Mouse (Mus musculus) forebrain, postnatal 0 days (tissue): ENCODE data around the gene Epha8. TPM values are rescaled to one million over a fixed set of nuclear protein-coding genes. Genes with fewer than 3 reads are reported as not detected.
A peak's percentile ranks its signal among the peaks of the same experiment; 100 is the strongest.

Experiments
- ATAC-seq: fragments of 200-750 bp; cut with Nextera tagmentation; 2 replicates; pipeline ENCODE4 v1.8.0; 2017; ENCODE audit warnings: mild to moderate bottlenecking, moderate library complexity
- DNase-seq: peaks from one replicate; pipeline ENCODE4 v3.0.0-alpha.2; 2015
- H3K27ac ChIP-seq: fragments of 300-500 bp; sonication (generic); 2 replicates; pipeline ENCODE4 v1.5.1; 2014; ENCODE audit warnings: low read depth, mild to moderate bottlenecking, antibody characterized with exemption, low read length, moderate library complexity, mixed read lengths
- H3K27me3 ChIP-seq: fragments of 300-500 bp; sonication (generic); 2 replicates; pipeline ENCODE4 v1.6.1; 2014; ENCODE audit warnings: mild to moderate bottlenecking, low read length, mixed read lengths; ENCODE audit not compliant: insufficient read depth
- H3K36me3 ChIP-seq: fragments of 300-500 bp; sonication (generic); 2 replicates; pipeline ENCODE4 v1.6.1; 2014; ENCODE audit warnings: mild to moderate bottlenecking, moderate library complexity; ENCODE audit not compliant: insufficient read depth
- H3K4me1 ChIP-seq: fragments of 300-500 bp; sonication (generic); 2 replicates; pipeline ENCODE4 v1.6.1; 2014; ENCODE audit warnings: antibody characterized with exemption; ENCODE audit not compliant: insufficient read depth
- H3K4me2 ChIP-seq: fragments of 300-500 bp; sonication (generic); 2 replicates; pipeline ENCODE4 v1.6.1; 2014; ENCODE audit warnings: low read depth, mild to moderate bottlenecking, moderate library complexity
- H3K4me3 ChIP-seq: fragments of 300-500 bp; sonication (generic); 2 replicates; pipeline ENCODE4 v1.5.1; 2014; ENCODE audit warnings: low read depth, low read length, mixed read lengths
- H3K9ac ChIP-seq: fragments of 300-500 bp; sonication (generic); 2 replicates; pipeline ENCODE4 v1.6.1; 2014; ENCODE audit warnings: mild to moderate bottlenecking
- H3K9me3 ChIP-seq: fragments of 300-500 bp; sonication (generic); 2 replicates; pipeline ENCODE4 v1.6.1; 2016; ENCODE audit warnings: low read length
- CTCF ChIP-seq: sonication (generic); IDR thresholded peaks from 2 replicates; pipeline ENCODE4 v1.5.1; 2016; ENCODE audit warnings: antibody characterized with exemption, control low read depth, low read depth
- WGBS: fragments of 180-500 bp; shearing (Covaris S2); extraction: QIAGEN DNeasy Blood & Tissue Kit; methylation state at CpG from one replicate; pipeline ENCODE4 v1.1.7; 2014; 5-methylcytosine and 5-hydroxymethylcytosine counted together
- polyA plus RNA-seq: library from polyadenylated mRNA; unstranded; fragments of >200 nt; fragmentation: Nextera tagmentation; extraction: Ambion mirVana; gene quantifications from 2 replicates; pipeline ENCODE4 v1.2.1, GENCODE M21; 2015
- total RNA-seq: library from RNA; depleted of rRNA; stranded (reverse); fragments of >200 nt; gene quantifications from 2 replicates; pipeline ENCODE4 v1.2.3, GENCODE M21; 2014

Epha8 gene
- total and polyA plus RNA-seq, 2 experiments from 2014 or later: 9.5 to 23.9 TPM

- Histone ChIP-seq H3K9ac (no peak overlapping the region), H3K4me1 (no peaks in the 10 kb centered on the region), H3K4me2 (no peak overlapping the region), H3K4me3 (no peak overlapping the region), H3K9me3 (no peaks in the 10 kb centered on the region), H3K36me3 (no peaks in the 10 kb centered on the region; the same call in 1 of the 2 replicates), H3K27ac (no peak overlapping the region), H3K27me3 (no peaks in the 10 kb centered on the region)
- no peak for ATAC-seq
- TF ChIP-seq CTCF: no peak
- DNase-seq: no peak
- WGBS: 92% methylated on average over 5 of the region's 5 CpGs
Observed at GRCm38 (mm10) chr4:136937935-136938334, 18.7 kb downstream of the Epha8 start.

- DNase-seq (no peak), ATAC-seq (no peak)
- Histone ChIP-seq H3K4me3 (no peak overlapping the region), H3K4me1 (no peaks in the 10 kb centered on the region), H3K36me3 (no peaks in the 10 kb centered on the region; the same call in 1 of the 2 replicates), H3K27me3 (no peaks in the 10 kb centered on the region), H3K27ac (no peak overlapping the region), H3K9ac (no peak overlapping the region), H3K9me3 (no peaks in the 10 kb centered on the region), H3K4me2 (no peak overlapping the region)
- no peak for TF ChIP-seq CTCF
- WGBS: 77% methylated on average over 4 of the region's 4 CpGs
Observed at GRCm38 (mm10) chr4:136937344-136937743, 19.3 kb downstream of the Epha8 start.

GRCm38 (mm10) chr4:136934746-136935613, 21.6 kb downstream of the Epha8 start:
- ATAC-seq (peak; percentile 77), DNase-seq (no peak)
- no peaks in the 10 kb centered on the region for H3K27me3 ChIP-seq
- H3K4me2 ChIP-seq: no peak overlapping the region
- H3K4me1 ChIP-seq: no peaks in the 10 kb centered on the region
- TF ChIP-seq CTCF: no peak
- WGBS: 45% methylated on average over 18 of the region's 18 CpGs
- no peak overlapping the region for H3K4me3 ChIP-seq
- H3K9ac ChIP-seq: no peak overlapping the region
- no peaks in the 10 kb centered on the region; the same call in 1 of the 2 replicates for H3K36me3 ChIP-seq
- H3K9me3 ChIP-seq: no peaks in the 10 kb centered on the region
- H3K27ac ChIP-seq: no peak overlapping the region

- no peak overlapping the region for H3K4me2 ChIP-seq
- no peaks in the 10 kb centered on the region; the same call in 1 of the 2 replicates for H3K36me3 ChIP-seq
- no peaks in the 10 kb centered on the region for H3K27me3 ChIP-seq
- H3K9ac ChIP-seq: no peak overlapping the region
- H3K9me3 ChIP-seq: no peaks in the 10 kb centered on the region
- ATAC-seq (no peak), DNase-seq (no peak)
- H3K27ac ChIP-seq: no peak overlapping the region
- no peak overlapping the region for H3K4me3 ChIP-seq
- WGBS: 90% methylated on average over 8 of the region's 8 CpGs
- H3K4me1 ChIP-seq: no peaks in the 10 kb centered on the region
- TF ChIP-seq CTCF: no peak
Observed at GRCm38 (mm10) chr4:136930474-136930873, 26.1 kb downstream of the Epha8 start.

- Histone ChIP-seq H3K36me3 (no peaks in the 10 kb centered on the region; the same call in 1 of the 2 replicates), H3K27ac (no peak overlapping the region), H3K9ac (no peak overlapping the region), H3K27me3 (peaks cover 3% of the 10 kb centered on the region; the same call in 1 of the 2 replicates), H3K4me3 (no peak overlapping the region), H3K9me3 (no peaks in the 10 kb centered on the region), H3K4me1 (no peaks in the 10 kb centered on the region), H3K4me2 (no peak overlapping the region)
- ATAC-seq (no peak), DNase-seq (peak; percentile 52)
- 5% methylated on average over 5 of the region's 5 CpGs for WGBS
- TF ChIP-seq CTCF: peak; percentile 63
Observed at GRCm38 (mm10) chr4:136928928-136929327, 27.7 kb downstream of the Epha8 start.

GRCm38 (mm10) chr4:136925804-136926203, 30.8 kb downstream of the Epha8 start:
- Histone ChIP-seq H3K27ac (no peak overlapping the region), H3K9ac (no peak overlapping the region), H3K4me2 (no peak overlapping the region), H3K4me3 (no peak overlapping the region), H3K36me3 (no peaks in the 10 kb centered on the region), H3K4me1 (no peaks in the 10 kb centered on the region), H3K9me3 (no peaks in the 10 kb centered on the region), H3K27me3 (peaks cover 8% of the 10 kb centered on the region; the same call in 1 of the 2 replicates)
- peak; percentile 50; the same call in 1 of the 2 replicates for ATAC-seq
- DNase-seq: peak; percentile 43
- WGBS: 4% methylated on average over 15 of the region's 15 CpGs
- TF ChIP-seq CTCF: no peak

GRCm38 (mm10) chr4:136924529-136924928, 32.1 kb downstream of the Epha8 start:
- ATAC-seq: no peak
- H3K4me1 ChIP-seq: no peaks in the 10 kb centered on the region
- no peak overlapping the region for H3K27ac ChIP-seq
- H3K9me3 ChIP-seq: no peaks in the 10 kb centered on the region
- H3K36me3 ChIP-seq: no peaks in the 10 kb centered on the region
- no peak overlapping the region for H3K4me3 ChIP-seq
- H3K4me2 ChIP-seq: no peak overlapping the region
- H3K27me3 ChIP-seq: peaks cover 8% of the 10 kb centered on the region; the same call in 1 of the 2 replicates
- 10% methylated on average over 6 of the region's 6 CpGs for WGBS
- no peak for DNase-seq
- TF ChIP-seq CTCF: no peak
- no peak overlapping the region for H3K9ac ChIP-seq
